Mouse (Mus musculus) hindbrain, postnatal 0 days (tissue): Measurements from ENCODE around the gene Atic. TPM values are rescaled to one million over a fixed set of nuclear protein-coding genes. Genes with fewer than 3 reads are reported as not detected.

Source experiments
- ATAC-seq: fragments of 200-750 bp; cut with Nextera tagmentation; 2 replicates; pipeline ENCODE4 v1.8.0; 2017; ENCODE audit warnings: mild to moderate bottlenecking, moderate TSS enrichment, moderate library complexity
- DNase-seq: peaks from one replicate; pipeline ENCODE4 v3.0.0-alpha.2; 2015; ENCODE audit warnings: low spot score
- H3K27ac ChIP-seq: fragments of 300-500 bp; sonication (generic); 2 replicates; pipeline ENCODE4 v1.5.1; 2014; ENCODE audit warnings: mild to moderate bottlenecking
- H3K27me3 ChIP-seq: fragments of 300-500 bp; sonication (generic); 2 replicates; pipeline ENCODE4 v1.6.1; 2014; ENCODE audit warnings: low read length, mixed read lengths; ENCODE audit not compliant: insufficient read depth
- H3K36me3 ChIP-seq: fragments of 300-500 bp; sonication (generic); 2 replicates; pipeline ENCODE4 v1.6.1; 2014; ENCODE audit warnings: low read length, mixed read lengths; ENCODE audit not compliant: insufficient read depth
- H3K4me1 ChIP-seq: fragments of 300-500 bp; sonication (generic); 2 replicates; pipeline ENCODE4 v1.6.1; 2014; ENCODE audit warnings: antibody characterized with exemption, low read length, mixed read lengths; ENCODE audit not compliant: insufficient read depth
- H3K4me2 ChIP-seq: fragments of 300-500 bp; sonication (generic); 2 replicates; pipeline ENCODE4 v1.6.1; 2014; ENCODE audit warnings: low read depth, mild to moderate bottlenecking, low read length, moderate library complexity, mixed read lengths
- H3K4me3 ChIP-seq: fragments of 300-500 bp; sonication (generic); 2 replicates; pipeline ENCODE4 v1.5.1; 2014; ENCODE audit warnings: low read length
- H3K9ac ChIP-seq: fragments of 300-500 bp; sonication (generic); replicated peaks from 2 replicates; pipeline ENCODE4 v1.6.1; 2014; ENCODE audit warnings: mild to moderate bottlenecking, low read length, moderate library complexity, mixed read lengths
- H3K9me3 ChIP-seq: fragments of 300-500 bp; sonication (generic); 2 replicates; pipeline ENCODE4 v1.6.1; 2016; ENCODE audit warnings: low read length, mixed read lengths
- CTCF ChIP-seq: IDR thresholded peaks from 2 replicates; pipeline ENCODE4 v1.5.1; 2016; ENCODE audit warnings: antibody characterized with exemption, control low read depth, low read depth
- WGBS: fragments of 180-500 bp; shearing (Covaris S2); extraction: QIAGEN DNeasy Blood & Tissue Kit; methylation state at CpG from one replicate; pipeline ENCODE4 v1.1.7; 2014; 5-methylcytosine and 5-hydroxymethylcytosine counted together
- polyA plus RNA-seq: library from polyadenylated mRNA; unstranded; fragments of >200 nt; fragmentation: Nextera tagmentation; extraction: Ambion mirVana; gene quantifications from 2 replicates; pipeline ENCODE4 v1.2.1, GENCODE M21; 2015
- total RNA-seq: library from RNA; depleted of rRNA; stranded (reverse); fragments of >200 nt; gene quantifications from 2 replicates; pipeline ENCODE4 v1.2.3, GENCODE M21; 2014

Gene Atic
- total and polyA plus RNA-seq, 2 experiments from 2014 or later = 32.3 to 41.5 TPM

GRCm38 (mm10) chr1:71575987-71576386 is 19.0 kb downstream of the Atic start:
- TF ChIP-seq CTCF = no peak
- H3K36me3 ChIP-seq = peaks cover 49% of the 10 kb centered on the region; the same call in 1 of the 2 replicates
- no peaks in the 10 kb centered on the region for H3K27me3 ChIP-seq
- peak; percentile 35; the same call in 1 of the 2 replicates for ATAC-seq
- H3K4me3 ChIP-seq = no peak overlapping the region
- 57% methylated on average over 7 of the region's 7 CpGs for WGBS
- no peaks in the 10 kb centered on the region for H3K9me3 ChIP-seq
- peak; percentile 43 for DNase-seq
- H3K4me1 ChIP-seq = no peaks in the 10 kb centered on the region
- H3K9ac ChIP-seq = no peak overlapping the region
- H3K27ac ChIP-seq = no peak overlapping the region
- H3K4me2 ChIP-seq = no peak overlapping the region

GRCm38 (mm10) chr1:71576837-71577236 is 19.9 kb downstream of the Atic start:
- Histone ChIP-seq H3K36me3 (peaks cover 42% of the 10 kb centered on the region; the same call in 1 of the 2 replicates), H3K27me3 (no peaks in the 10 kb centered on the region), H3K4me3 (no peak overlapping the region), H3K4me2 (no peak overlapping the region), H3K9ac (no peak overlapping the region), H3K27ac (no peak overlapping the region), H3K9me3 (no peaks in the 10 kb centered on the region), H3K4me1 (no peaks in the 10 kb centered on the region)
- DNase-seq (no peak), ATAC-seq (no peak)
- WGBS = 91% methylated on average over 6 of the region's 6 CpGs
- no peak for TF ChIP-seq CTCF

- DNase-seq = no peak
- 81% methylated on average over 4 of the region's 4 CpGs for WGBS
- TF ChIP-seq CTCF = no peak
These were observed 22.6 kb downstream of the Atic start for GRCm38 (mm10) chr1:71579526-71579925.

DNA sequence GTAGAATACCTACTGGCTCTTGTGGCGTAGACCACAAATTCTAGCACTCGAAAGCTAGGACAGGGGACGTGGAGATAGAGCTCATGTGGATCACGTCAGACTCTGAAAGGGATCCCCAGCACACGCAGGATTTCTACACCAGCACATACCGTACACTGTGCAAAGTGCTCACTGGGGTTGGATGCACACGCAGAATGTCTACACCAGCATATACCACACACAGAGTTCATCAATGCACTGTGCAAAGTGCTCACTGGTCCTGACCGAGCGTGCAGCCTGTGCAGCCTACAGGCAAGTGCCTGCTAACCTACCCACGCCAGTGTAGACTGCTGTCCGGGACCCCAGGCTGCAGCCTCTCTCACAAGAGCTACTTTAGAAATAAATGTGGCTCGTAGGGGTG is 23.5 kb downstream of the Atic start:
- H3K4me2 ChIP-seq = no peak overlapping the region
- DNase-seq (no peak), ATAC-seq (no peak)
- H3K27ac ChIP-seq = no peak overlapping the region
- H3K27me3 ChIP-seq = no peaks in the 10 kb centered on the region
- no peaks in the 10 kb centered on the region for H3K4me1 ChIP-seq
- no peak overlapping the region for H3K4me3 ChIP-seq
- no peaks in the 10 kb centered on the region for H3K9me3 ChIP-seq
- H3K36me3 ChIP-seq = peaks cover 35% of the 10 kb centered on the region; the same call in 1 of the 2 replicates
- H3K9ac ChIP-seq = no peak overlapping the region
- TF ChIP-seq CTCF = no peak
- WGBS = 94% methylated on average over 12 of the region's 12 CpGs

More at GRCm38 (mm10) chr1:71579526-71579925, 22.6 kb downstream of the Atic start:
- H3K4me2 ChIP-seq = no peak overlapping the region
- no peak overlapping the region for H3K9ac ChIP-seq
- H3K4me1 ChIP-seq = no peaks in the 10 kb centered on the region
- no peaks in the 10 kb centered on the region for H3K27me3 ChIP-seq
- ATAC-seq = no peak
- no peaks in the 10 kb centered on the region for H3K9me3 ChIP-seq
- H3K4me3 ChIP-seq = no peak overlapping the region
- no peak overlapping the region for H3K27ac ChIP-seq
- peaks cover 35% of the 10 kb centered on the region; the same call in 1 of the 2 replicates for H3K36me3 ChIP-seq

GRCm38 (mm10) chr1:71583302-71583701 is 26.4 kb downstream of the Atic start:
- ATAC-seq = no peak
- Histone ChIP-seq H3K36me3 (peaks cover 19% of the 10 kb centered on the region; the same call in 1 of the 2 replicates), H3K27ac (no peak overlapping the region), H3K9me3 (no peaks in the 10 kb centered on the region), H3K4me3 (no peak overlapping the region), H3K4me1 (no peaks in the 10 kb centered on the region), H3K9ac (no peak overlapping the region), H3K4me2 (no peak overlapping the region), H3K27me3 (no peaks in the 10 kb centered on the region)
- DNase-seq = no peak
- no peak for TF ChIP-seq CTCF
- whole genome bisulfite sequencing = 94% methylated on average over 8 of the region's 8 CpGs

- no peak for TF ChIP-seq CTCF
- Histone ChIP-seq H3K4me2 (no peak overlapping the region), H3K9ac (no peak overlapping the region), H3K27me3 (no peaks in the 10 kb centered on the region), H3K27ac (no peak overlapping the region), H3K4me1 (no peaks in the 10 kb centered on the region), H3K36me3 (peaks cover 13% of the 10 kb centered on the region; the same call in 1 of the 2 replicates), H3K4me3 (no peak overlapping the region), H3K9me3 (no peaks in the 10 kb centered on the region)
- 89% methylated on average over 7 of the region's 7 CpGs for WGBS
- DNase-seq (no peak), ATAC-seq (no peak)
These were observed 26.9 kb downstream of the Atic start for GRCm38 (mm10) chr1:71583900-71584299.

GRCm38 (mm10) chr1:71586658-71587057 is 29.7 kb downstream of the Atic start:
- Histone ChIP-seq H3K4me1 (no peaks in the 10 kb centered on the region), H3K4me2 (no peak overlapping the region), H3K4me3 (no peak overlapping the region), H3K27ac (no peak overlapping the region), H3K36me3 (no peaks in the 10 kb centered on the region; the same call in 1 of the 2 replicates), H3K9me3 (no peaks in the 10 kb centered on the region), H3K27me3 (no peaks in the 10 kb centered on the region), H3K9ac (no peak overlapping the region)
- ATAC-seq (no peak), DNase-seq (no peak)
- no peak for TF ChIP-seq CTCF
- 93% methylated on average over 7 of the region's 7 CpGs for WGBS
